Mouse (Mus musculus) forebrain, embryonic 16.5 days (tissue): Measurements from ENCODE around the gene Ncbp1. TPM values are rescaled to one million over a fixed set of nuclear protein-coding genes. Genes with fewer than 3 reads are reported as not detected.

Experiments used
- ATAC-seq: fragments of 200-750 bp; cut with Nextera tagmentation; 2 replicates; pipeline ENCODE4 v1.8.0; 2017; ENCODE audit warnings: mild to moderate bottlenecking, moderate library complexity
- H3K27ac ChIP-seq: fragments of 300-500 bp; sonication (generic); 2 replicates; pipeline ENCODE4 v1.5.1; 2014; ENCODE audit warnings: low read length, control low read depth
- H3K27me3 ChIP-seq: fragments of 300-500 bp; sonication (generic); replicated peaks from 2 replicates; pipeline ENCODE4 v1.6.1; 2014; ENCODE audit warnings: low read length; ENCODE audit not compliant: control insufficient read depth, insufficient read depth
- H3K36me3 ChIP-seq: fragments of 300-500 bp; sonication (generic); 2 replicates; pipeline ENCODE4 v1.6.1; 2014; ENCODE audit not compliant: control insufficient read depth, insufficient read depth
- H3K4me1 ChIP-seq: fragments of 300-500 bp; sonication (generic); replicated peaks from 2 replicates; pipeline ENCODE4 v1.6.1; 2014; ENCODE audit warnings: low read length; ENCODE audit not compliant: control insufficient read depth, insufficient read depth
- H3K4me2 ChIP-seq: fragments of 300-500 bp; sonication (generic); 2 replicates; pipeline ENCODE4 v1.6.1; 2014; ENCODE audit warnings: mild to moderate bottlenecking, low read length, control low read depth
- H3K4me3 ChIP-seq: fragments of 300-500 bp; sonication (generic); replicated peaks from 2 replicates; pipeline ENCODE4 v1.5.1; 2014; ENCODE audit warnings: mild to moderate bottlenecking, low read length, control low read depth
- H3K9ac ChIP-seq: fragments of 300-500 bp; sonication (generic); replicated peaks from 2 replicates; pipeline ENCODE4 v1.6.1; 2014; ENCODE audit warnings: low read depth, low read length, control low read depth
- H3K9me3 ChIP-seq: fragments of 300-500 bp; sonication (generic); 2 replicates; pipeline ENCODE4 v1.6.1; 2016; ENCODE audit warnings: low read length; ENCODE audit not compliant: control insufficient read depth
- WGBS: fragments of 180-500 bp; shearing (Covaris S2); extraction: QIAGEN DNeasy Blood & Tissue Kit; methylation state at CpG from one replicate; pipeline ENCODE4 v1.1.7; 2014; 5-methylcytosine and 5-hydroxymethylcytosine counted together
- polyA plus RNA-seq: library from polyadenylated mRNA; unstranded; fragments of >200 nt; fragmentation: Nextera tagmentation; extraction: Ambion mirVana; gene quantifications from 2 replicates; pipeline ENCODE4 v1.2.1, GENCODE M21; 2015

Ncbp1 gene
- polyA plus RNA-seq, 1 experiment from 2014 or later, result 98.8 TPM

GRCm38 (mm10) chr4:46151903-46152544, 13.6 kb downstream of the Ncbp1 start:
- Histone ChIP-seq H3K4me3 (no peak overlapping the region), H3K4me1 (no peaks in the 10 kb centered on the region), H3K9ac (no peak overlapping the region), H3K9me3 (no peaks in the 10 kb centered on the region), H3K4me2 (no peak overlapping the region), H3K27ac (no peak overlapping the region), H3K27me3 (no peaks in the 10 kb centered on the region), H3K36me3 (peaks cover 29% of the 10 kb centered on the region)
- ATAC-seq, result no peak
- WGBS, result 93% methylated on average over 12 of the region's 12 CpGs

GRCm38 (mm10) chr4:46164027-46164426, 25.6 kb downstream of the Ncbp1 start:
- H3K9ac ChIP-seq, result no peak overlapping the region
- H3K4me3 ChIP-seq, result no peak overlapping the region
- H3K36me3 ChIP-seq, result peaks cover 42% of the 10 kb centered on the region
- 87% methylated on average over 2 of the region's 2 CpGs for WGBS
- no peaks in the 10 kb centered on the region for H3K4me1 ChIP-seq
- H3K27ac ChIP-seq, result no peak overlapping the region
- no peak for ATAC-seq
- H3K27me3 ChIP-seq, result no peaks in the 10 kb centered on the region
- no peaks in the 10 kb centered on the region for H3K9me3 ChIP-seq
- H3K4me2 ChIP-seq, result no peak overlapping the region

- no peak for ATAC-seq
- Histone ChIP-seq H3K9me3 (no peaks in the 10 kb centered on the region), H3K36me3 (peaks cover 52% of the 10 kb centered on the region), H3K4me2 (no peak overlapping the region), H3K4me1 (no peaks in the 10 kb centered on the region), H3K4me3 (no peak overlapping the region), H3K27me3 (no peaks in the 10 kb centered on the region), H3K27ac (no peak overlapping the region), H3K9ac (no peak overlapping the region)
- 93% methylated on average over 5 of the region's 5 CpGs for WGBS
These were observed 27.4 kb downstream of the Ncbp1 start for GRCm38 (mm10) chr4:46165831-46166230.

GRCm38 (mm10) chr4:46171761-46172160, 33.3 kb downstream of the Ncbp1 start:
- no peak for ATAC-seq
- no peak overlapping the region for H3K4me2 ChIP-seq
- H3K4me1 ChIP-seq, result no peaks in the 10 kb centered on the region
- H3K27ac ChIP-seq, result no peak overlapping the region
- H3K27me3 ChIP-seq, result no peaks in the 10 kb centered on the region
- peaks cover 63% of the 10 kb centered on the region for H3K36me3 ChIP-seq
- H3K9me3 ChIP-seq, result no peaks in the 10 kb centered on the region
- no peak overlapping the region for H3K9ac ChIP-seq
- no peak overlapping the region for H3K4me3 ChIP-seq
- 85% methylated on average over 7 of the region's 7 CpGs for WGBS

DNA sequence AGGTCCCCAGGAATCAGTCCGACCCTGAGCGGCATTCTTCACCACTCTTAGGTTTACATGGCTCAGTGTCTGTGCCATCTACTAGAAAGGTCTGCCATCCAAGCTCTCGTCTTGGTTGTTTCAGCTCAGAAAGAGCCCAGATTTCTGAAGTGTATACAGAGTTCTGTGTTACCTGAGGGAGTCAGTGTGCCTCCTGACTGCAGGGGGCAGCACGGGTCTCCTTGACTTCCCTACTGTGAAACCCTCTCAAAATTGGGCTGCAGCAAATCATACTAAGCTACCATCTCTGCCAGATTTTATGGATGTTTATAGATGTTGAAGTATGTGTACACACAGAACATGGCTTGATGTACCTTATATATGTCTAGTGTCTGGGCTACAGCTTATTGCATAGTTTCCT, 37.9 kb downstream of the Ncbp1 start:
- Histone ChIP-seq H3K9me3 (no peaks in the 10 kb centered on the region), H3K4me3 (no peak overlapping the region), H3K4me1 (no peaks in the 10 kb centered on the region), H3K36me3 (peaks cover 40% of the 10 kb centered on the region), H3K27me3 (no peaks in the 10 kb centered on the region), H3K4me2 (no peak overlapping the region), H3K27ac (no peak overlapping the region), H3K9ac (no peak overlapping the region)
- WGBS, result 78% methylated on average over 4 of the region's 4 CpGs
- ATAC-seq, result no peak

DNA sequence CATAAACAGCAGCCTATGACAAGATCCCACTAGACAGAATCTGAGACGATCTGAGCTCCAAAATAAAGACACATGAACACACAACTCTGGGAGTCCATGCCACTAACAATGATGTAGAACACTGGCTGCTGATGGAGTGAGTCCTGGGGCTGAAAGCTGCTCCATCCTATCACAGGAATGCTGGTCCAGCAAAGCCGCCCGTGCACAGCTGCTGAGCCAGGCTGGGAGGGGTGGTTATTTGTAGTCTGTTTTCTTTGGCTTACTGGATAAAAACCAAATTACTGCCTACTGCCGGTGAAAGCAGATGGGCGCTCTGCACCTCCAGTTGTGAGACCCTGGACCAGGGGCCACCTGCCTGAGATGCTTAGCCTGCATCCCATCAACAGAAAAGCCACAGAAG, 38.6 kb downstream of the Ncbp1 start:
- Histone ChIP-seq H3K27ac (no peak overlapping the region), H3K27me3 (no peaks in the 10 kb centered on the region), H3K9me3 (no peaks in the 10 kb centered on the region), H3K4me1 (no peaks in the 10 kb centered on the region), H3K36me3 (peaks cover 35% of the 10 kb centered on the region), H3K9ac (no peak overlapping the region), H3K4me2 (no peak overlapping the region), H3K4me3 (no peak overlapping the region)
- 76% methylated on average over 5 of the region's 5 CpGs for WGBS
- no peak for ATAC-seq

- 88% methylated on average over 7 of the region's 7 CpGs for WGBS
- Histone ChIP-seq H3K4me1 (no peaks in the 10 kb centered on the region), H3K9me3 (no peaks in the 10 kb centered on the region), H3K4me3 (no peak overlapping the region), H3K27me3 (no peaks in the 10 kb centered on the region), H3K4me2 (no peak overlapping the region), H3K9ac (no peak overlapping the region), H3K36me3 (peaks cover 37% of the 10 kb centered on the region), H3K27ac (no peak overlapping the region)
- ATAC-seq, result no peak
These were observed 39.1 kb downstream of the Ncbp1 start for GRCm38 (mm10) chr4:46177496-46177895.

GRCm38 (mm10) chr4:46181168-46181567, 42.8 kb downstream of the Ncbp1 start:
- WGBS, result 72% methylated on average over 6 of the region's 6 CpGs
- H3K9me3 ChIP-seq, result no peaks in the 10 kb centered on the region
- H3K4me1 ChIP-seq, result no peaks in the 10 kb centered on the region
- peaks cover 37% of the 10 kb centered on the region for H3K36me3 ChIP-seq
- H3K9ac ChIP-seq, result no peak overlapping the region
- no peak for ATAC-seq
- no peak overlapping the region for H3K4me2 ChIP-seq
- H3K27me3 ChIP-seq, result no peaks in the 10 kb centered on the region
- no peak overlapping the region for H3K4me3 ChIP-seq
- no peak overlapping the region for H3K27ac ChIP-seq

DNA sequence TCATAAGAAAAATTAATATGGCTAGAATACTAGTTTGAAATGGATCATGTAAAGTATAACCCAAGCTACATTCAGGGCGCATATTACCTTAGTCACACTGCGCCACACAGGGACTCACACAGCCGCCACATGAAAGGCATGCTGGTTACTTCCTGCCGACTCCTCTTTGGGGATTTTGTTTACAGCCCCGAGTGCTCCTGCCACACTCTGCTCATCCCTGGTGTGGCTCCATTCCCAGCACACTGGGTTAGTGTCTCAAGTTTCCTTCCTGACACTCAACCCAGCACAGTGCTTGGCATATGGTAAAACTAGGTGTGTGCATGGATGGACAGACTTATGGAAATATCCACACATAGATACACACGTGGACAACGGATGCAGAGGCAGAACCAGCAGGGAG, 43.8 kb downstream of the Ncbp1 start:
- H3K27ac ChIP-seq, result no peak overlapping the region
- H3K9ac ChIP-seq, result no peak overlapping the region
- 92% methylated on average over 7 of the region's 7 CpGs for WGBS
- ATAC-seq, result no peak
- peaks cover 37% of the 10 kb centered on the region for H3K36me3 ChIP-seq
- H3K4me1 ChIP-seq, result no peaks in the 10 kb centered on the region
- no peaks in the 10 kb centered on the region for H3K27me3 ChIP-seq
- no peak overlapping the region for H3K4me3 ChIP-seq
- no peak overlapping the region for H3K4me2 ChIP-seq
- H3K9me3 ChIP-seq, result no peaks in the 10 kb centered on the region

GRCm38 (mm10) chr4:46185423-46185822, 47.0 kb downstream of the Ncbp1 start:
- Histone ChIP-seq H3K4me3 (no peak overlapping the region), H3K9me3 (no peaks in the 10 kb centered on the region), H3K4me2 (no peak overlapping the region), H3K27me3 (no peaks in the 10 kb centered on the region), H3K4me1 (no peaks in the 10 kb centered on the region), H3K9ac (no peak overlapping the region), H3K27ac (no peak overlapping the region), H3K36me3 (peaks cover 38% of the 10 kb centered on the region)
- ATAC-seq, result no peak
- 71% methylated on average over 8 of the region's 8 CpGs for WGBS
